Mouse (Mus musculus): ENCODE results near the gene Zfp101. TPM values are rescaled to one million over a fixed set of nuclear protein-coding genes. Genes with fewer than 3 reads are reported as not detected.

The Zfp101 gene
- 19.0 and 19.9 TPM in 2 replicates for polyA plus RNA-seq (2014; fragmentation: Nextera tagmentation; extraction: Ambion mirVana)

DNA sequence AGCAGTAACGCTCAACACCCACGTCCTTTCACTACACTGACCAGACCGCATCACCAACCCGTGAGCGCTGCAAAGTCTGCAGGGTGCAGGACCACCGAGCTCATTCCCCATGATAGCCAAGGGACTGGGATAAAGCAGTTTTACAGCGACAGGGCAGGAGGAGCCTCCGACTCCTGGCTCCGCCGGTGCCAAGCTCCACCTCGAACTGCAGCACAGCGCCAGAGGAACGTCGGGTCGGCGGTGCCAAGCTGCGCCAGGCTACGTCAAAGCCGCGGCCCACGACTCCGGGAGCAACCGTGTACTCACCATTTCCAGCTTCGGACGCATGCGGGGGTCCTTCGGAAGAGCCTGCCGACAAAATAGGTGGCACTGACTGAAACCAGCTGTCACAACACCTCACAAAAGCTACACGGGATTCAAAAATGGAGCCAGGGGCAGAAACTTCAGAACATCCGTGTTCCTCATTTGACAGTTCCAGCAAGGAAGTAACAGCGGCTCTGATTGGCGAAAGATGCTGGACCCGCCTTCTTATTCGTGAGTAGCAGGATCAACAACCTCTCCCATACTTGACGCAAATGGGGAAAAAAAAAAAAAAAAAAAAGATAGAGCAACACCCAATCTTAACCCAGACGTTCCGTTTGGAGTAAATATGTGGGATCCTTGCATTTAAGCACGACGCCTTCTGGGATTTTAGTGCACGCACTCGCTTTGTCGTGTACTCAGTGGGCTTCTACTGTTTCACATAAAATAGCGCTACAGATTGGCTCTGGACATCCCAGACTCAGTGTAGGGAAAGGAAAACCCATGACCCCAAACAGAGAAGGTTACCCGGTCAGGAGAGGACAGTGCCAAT lies at the start of gene Zfp101:
Gene Zfp101, minus strand, starts transcription at position 460 of the 853 bp plus-strand sequence.
- Histone ChIP-seq H3K4me3 (ENCODE audit: low read depth, low read length) (peak within 1 kb of the TSS; percentile 93), H3K4me2 (replicated peaks; ENCODE audit: low read depth, low read length) (peak within 1 kb of the TSS; percentile 64), H3K27me3 (ENCODE audit: control insufficient read depth, insufficient read depth, low read length) (no peaks in the 10 kb centered on the region), H3K36me3 (ENCODE audit: control insufficient read depth, insufficient read depth, low read length) (no peaks in the 10 kb centered on the region), H3K27ac (ENCODE audit: low read length) (no peak within 1 kb of the TSS; the same call in 1 of the 2 replicates), H3K9ac (replicated peaks; ENCODE audit: low read depth, low read length) (peak within 1 kb of the TSS; percentile 64), H3K9me3 (ENCODE audit: control insufficient read depth, low read depth, low read length) (no peaks in the 10 kb centered on the region), H3K4me1 (ENCODE audit: control insufficient read depth, insufficient read depth, low read length) (peaks cover 9% of the 10 kb centered on the region; the same call in 1 of the 2 replicates)
- under 1% methylated on average over 44 of the region's 44 CpGs for WGBS
- ATAC-seq (ENCODE audit: insufficient number of reproducible peaks, insufficient read depth, low FRiP score, low read depth), result peak; percentile 98

DNA sequence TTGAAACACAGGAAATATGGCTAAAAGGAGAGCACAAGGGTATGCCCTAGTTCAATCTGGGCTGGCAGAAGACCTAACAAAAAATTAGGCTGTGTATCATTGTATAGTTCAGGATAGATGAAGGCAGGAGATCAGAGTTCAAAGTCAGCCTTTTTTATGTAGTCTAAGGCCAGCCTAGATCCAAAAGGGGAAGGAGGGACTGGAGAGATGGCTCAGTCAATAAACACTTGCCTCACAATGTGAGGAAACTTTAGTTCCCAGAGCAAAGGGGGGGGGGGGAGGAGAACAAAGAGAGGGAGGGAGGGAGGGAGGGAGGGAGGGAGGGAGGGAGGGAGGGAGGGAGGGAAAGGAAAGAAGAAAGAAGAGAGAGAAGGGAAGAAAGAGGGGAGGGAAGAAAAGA lies 46.7 kb upstream of the Zfp101 start:
- H3K9me3 ChIP-seq (ENCODE audit: control insufficient read depth, low read depth, low read length), result no peaks in the 10 kb centered on the region
- H3K4me1 ChIP-seq (ENCODE audit: control insufficient read depth, insufficient read depth, low read length), result no peaks in the 10 kb centered on the region
- no peak overlapping the region for H3K27ac ChIP-seq (ENCODE audit: low read length)
- H3K4me2 ChIP-seq (replicated peaks; ENCODE audit: low read depth, low read length), result no peak overlapping the region
- no peak overlapping the region for H3K4me3 ChIP-seq (ENCODE audit: low read depth, low read length)
- ATAC-seq (ENCODE audit: insufficient number of reproducible peaks, insufficient read depth, low FRiP score, low read depth), result no peak
- no peaks in the 10 kb centered on the region for H3K36me3 ChIP-seq (ENCODE audit: control insufficient read depth, insufficient read depth, low read length)
- H3K9ac ChIP-seq (replicated peaks; ENCODE audit: low read depth, low read length), result no peak overlapping the region
- H3K27me3 ChIP-seq (ENCODE audit: control insufficient read depth, insufficient read depth, low read length), result no peaks in the 10 kb centered on the region

- 54% methylated on average over 5 of the region's 5 CpGs for WGBS
- H3K9me3 ChIP-seq (ENCODE audit: control insufficient read depth, low read depth, low read length), result no peaks in the 10 kb centered on the region
- no peak overlapping the region for H3K4me3 ChIP-seq (ENCODE audit: low read depth, low read length)
- no peaks in the 10 kb centered on the region for H3K36me3 ChIP-seq (ENCODE audit: control insufficient read depth, insufficient read depth, low read length)
- no peak for ATAC-seq (ENCODE audit: insufficient number of reproducible peaks, insufficient read depth, low FRiP score, low read depth)
- H3K4me1 ChIP-seq (ENCODE audit: control insufficient read depth, insufficient read depth, low read length), result no peaks in the 10 kb centered on the region
- no peak overlapping the region for H3K4me2 ChIP-seq (replicated peaks; ENCODE audit: low read depth, low read length)
- no peaks in the 10 kb centered on the region for H3K27me3 ChIP-seq (ENCODE audit: control insufficient read depth, insufficient read depth, low read length)
- no peak overlapping the region for H3K27ac ChIP-seq (ENCODE audit: low read length)
- H3K9ac ChIP-seq (replicated peaks; ENCODE audit: low read depth, low read length), result no peak overlapping the region
Measured at GRCm38 (mm10) chr17:33439922-33440321, 45.5 kb upstream of the Zfp101 start.

DNA sequence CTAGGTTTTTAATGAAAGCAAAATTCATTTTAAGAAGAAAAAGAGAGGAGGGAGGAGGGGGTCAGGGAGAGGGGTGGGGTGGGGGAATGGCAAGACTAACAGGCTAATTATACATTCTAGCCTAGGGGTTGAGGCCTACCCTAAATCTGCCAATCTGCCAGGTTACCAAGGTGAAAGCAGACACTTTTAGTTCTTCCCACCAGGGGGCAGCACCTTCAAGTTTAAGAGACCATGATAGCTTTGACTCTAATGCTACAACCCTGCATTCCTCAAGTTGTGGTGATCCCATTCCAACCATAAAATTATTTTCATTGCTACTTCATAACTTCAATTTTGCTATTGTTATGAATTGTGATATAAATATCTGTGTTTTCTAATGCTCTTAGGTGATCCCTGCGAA lies 44.7 kb upstream of the Zfp101 start:
- H3K27ac ChIP-seq (ENCODE audit: low read length), result no peak overlapping the region
- no peaks in the 10 kb centered on the region for H3K9me3 ChIP-seq (ENCODE audit: control insufficient read depth, low read depth, low read length)
- no peak; the same call in 1 of the 2 replicates for ATAC-seq (ENCODE audit: insufficient number of reproducible peaks, insufficient read depth, low FRiP score, low read depth)
- H3K36me3 ChIP-seq (ENCODE audit: control insufficient read depth, insufficient read depth, low read length), result no peaks in the 10 kb centered on the region
- H3K27me3 ChIP-seq (ENCODE audit: control insufficient read depth, insufficient read depth, low read length), result no peaks in the 10 kb centered on the region
- no peak overlapping the region for H3K4me3 ChIP-seq (ENCODE audit: low read depth, low read length)
- no peak overlapping the region for H3K4me2 ChIP-seq (replicated peaks; ENCODE audit: low read depth, low read length)
- H3K9ac ChIP-seq (replicated peaks; ENCODE audit: low read depth, low read length), result no peak overlapping the region
- H3K4me1 ChIP-seq (ENCODE audit: control insufficient read depth, insufficient read depth, low read length), result no peaks in the 10 kb centered on the region
- WGBS, result 65% methylated on average over 1 of the region's 1 CpGs

GRCm38 (mm10) chr17:33432019-33432946 lies 37.8 kb upstream of the Zfp101 start, which contains the start of gene Actl9:
TSS of gene Actl9 (plus strand) at chr17:33432896.
- H3K9ac ChIP-seq (replicated peaks; ENCODE audit: low read depth, low read length), result no peak within 1 kb of the TSS

DNA sequence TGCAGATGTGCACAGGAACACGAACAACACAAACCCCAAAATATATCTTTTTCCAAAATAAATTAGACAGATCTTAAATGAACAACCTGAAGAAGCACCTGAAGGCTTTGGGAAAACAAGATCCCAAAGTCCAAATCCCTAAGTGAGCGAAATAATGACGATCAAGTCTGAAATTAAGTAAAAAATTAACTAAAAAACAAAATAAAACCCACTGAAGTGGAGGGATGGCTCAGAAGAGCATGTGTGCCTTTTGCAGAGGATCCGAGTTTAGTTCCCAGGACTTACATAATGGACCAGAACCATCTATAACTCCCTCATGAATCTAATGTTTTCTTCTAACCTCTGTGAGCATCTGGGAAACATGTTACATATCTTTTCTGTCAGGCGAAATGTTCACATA lies 2.2 kb downstream of the Zfp101 start:
- Histone ChIP-seq H3K27ac (ENCODE audit: low read length) (no peak overlapping the region), H3K4me1 (ENCODE audit: control insufficient read depth, insufficient read depth, low read length) (peaks cover 9% of the 10 kb centered on the region; the same call in 1 of the 2 replicates), H3K4me3 (ENCODE audit: low read depth, low read length) (no peak overlapping the region), H3K27me3 (ENCODE audit: control insufficient read depth, insufficient read depth, low read length) (no peaks in the 10 kb centered on the region), H3K9me3 (ENCODE audit: control insufficient read depth, low read depth, low read length) (no peaks in the 10 kb centered on the region), H3K4me2 (replicated peaks; ENCODE audit: low read depth, low read length) (no peak overlapping the region), H3K36me3 (ENCODE audit: control insufficient read depth, insufficient read depth, low read length) (no peaks in the 10 kb centered on the region), H3K9ac (replicated peaks; ENCODE audit: low read depth, low read length) (no peak overlapping the region)
- 93% methylated on average over 5 of the region's 5 CpGs for WGBS
- ATAC-seq (ENCODE audit: insufficient number of reproducible peaks, insufficient read depth, low FRiP score, low read depth), result no peak

More at GRCm38 (mm10) chr17:33432019-33432946, 37.8 kb upstream of the Zfp101 start, which contains the start of gene Actl9:
- H3K4me3 ChIP-seq (ENCODE audit: low read depth, low read length), result no peak within 1 kb of the TSS
- no peaks in the 10 kb centered on the region for H3K4me1 ChIP-seq (ENCODE audit: control insufficient read depth, insufficient read depth, low read length)
- H3K27ac ChIP-seq (ENCODE audit: low read length), result no peak within 1 kb of the TSS
- WGBS, result 83% methylated on average over 3 of the region's 3 CpGs
- H3K36me3 ChIP-seq (ENCODE audit: control insufficient read depth, insufficient read depth, low read length), result no peaks in the 10 kb centered on the region
- no peak within 1 kb of the TSS for H3K4me2 ChIP-seq (replicated peaks; ENCODE audit: low read depth, low read length)
- ATAC-seq (ENCODE audit: insufficient number of reproducible peaks, insufficient read depth, low FRiP score, low read depth), result no peak
- H3K27me3 ChIP-seq (ENCODE audit: control insufficient read depth, insufficient read depth, low read length), result no peaks in the 10 kb centered on the region
- H3K9me3 ChIP-seq (ENCODE audit: control insufficient read depth, low read depth, low read length), result no peaks in the 10 kb centered on the region

GRCm38 (mm10) chr17:33385705-33386104 lies 8.7 kb downstream of the Zfp101 start:
- Histone ChIP-seq H3K4me3 (ENCODE audit: low read depth, low read length) (no peak overlapping the region), H3K4me2 (replicated peaks; ENCODE audit: low read depth, low read length) (no peak overlapping the region), H3K9me3 (ENCODE audit: control insufficient read depth, low read depth, low read length) (no peaks in the 10 kb centered on the region), H3K27ac (ENCODE audit: low read length) (no peak overlapping the region), H3K9ac (replicated peaks; ENCODE audit: low read depth, low read length) (no peak overlapping the region), H3K27me3 (ENCODE audit: control insufficient read depth, insufficient read depth, low read length) (no peaks in the 10 kb centered on the region), H3K4me1 (ENCODE audit: control insufficient read depth, insufficient read depth, low read length) (no peaks in the 10 kb centered on the region), H3K36me3 (ENCODE audit: control insufficient read depth, insufficient read depth, low read length) (peaks cover 24% of the 10 kb centered on the region)
- no peak for ATAC-seq (ENCODE audit: insufficient number of reproducible peaks, insufficient read depth, low FRiP score, low read depth)

- Histone ChIP-seq H3K4me3 (ENCODE audit: low read depth, low read length) (no peak overlapping the region), H3K9me3 (ENCODE audit: control insufficient read depth, low read depth, low read length) (no peaks in the 10 kb centered on the region), H3K9ac (replicated peaks; ENCODE audit: low read depth, low read length) (no peak overlapping the region), H3K4me2 (replicated peaks; ENCODE audit: low read depth, low read length) (no peak overlapping the region), H3K36me3 (ENCODE audit: control insufficient read depth, insufficient read depth, low read length) (no peaks in the 10 kb centered on the region), H3K27me3 (ENCODE audit: control insufficient read depth, insufficient read depth, low read length) (no peaks in the 10 kb centered on the region), H3K27ac (ENCODE audit: low read length) (no peak overlapping the region), H3K4me1 (ENCODE audit: control insufficient read depth, insufficient read depth, low read length) (no peaks in the 10 kb centered on the region)
- ATAC-seq (ENCODE audit: insufficient number of reproducible peaks, insufficient read depth, low FRiP score, low read depth), result no peak
- 88% methylated on average over 3 of the region's 3 CpGs for WGBS
Measured at GRCm38 (mm10) chr17:33372795-33373194, 21.6 kb downstream of the Zfp101 start.

Measured in stomach, embryonic 14.5 days (tissue).